ENCODE assay signal across 1 mouse cellular context in the genomic region with DNA sequence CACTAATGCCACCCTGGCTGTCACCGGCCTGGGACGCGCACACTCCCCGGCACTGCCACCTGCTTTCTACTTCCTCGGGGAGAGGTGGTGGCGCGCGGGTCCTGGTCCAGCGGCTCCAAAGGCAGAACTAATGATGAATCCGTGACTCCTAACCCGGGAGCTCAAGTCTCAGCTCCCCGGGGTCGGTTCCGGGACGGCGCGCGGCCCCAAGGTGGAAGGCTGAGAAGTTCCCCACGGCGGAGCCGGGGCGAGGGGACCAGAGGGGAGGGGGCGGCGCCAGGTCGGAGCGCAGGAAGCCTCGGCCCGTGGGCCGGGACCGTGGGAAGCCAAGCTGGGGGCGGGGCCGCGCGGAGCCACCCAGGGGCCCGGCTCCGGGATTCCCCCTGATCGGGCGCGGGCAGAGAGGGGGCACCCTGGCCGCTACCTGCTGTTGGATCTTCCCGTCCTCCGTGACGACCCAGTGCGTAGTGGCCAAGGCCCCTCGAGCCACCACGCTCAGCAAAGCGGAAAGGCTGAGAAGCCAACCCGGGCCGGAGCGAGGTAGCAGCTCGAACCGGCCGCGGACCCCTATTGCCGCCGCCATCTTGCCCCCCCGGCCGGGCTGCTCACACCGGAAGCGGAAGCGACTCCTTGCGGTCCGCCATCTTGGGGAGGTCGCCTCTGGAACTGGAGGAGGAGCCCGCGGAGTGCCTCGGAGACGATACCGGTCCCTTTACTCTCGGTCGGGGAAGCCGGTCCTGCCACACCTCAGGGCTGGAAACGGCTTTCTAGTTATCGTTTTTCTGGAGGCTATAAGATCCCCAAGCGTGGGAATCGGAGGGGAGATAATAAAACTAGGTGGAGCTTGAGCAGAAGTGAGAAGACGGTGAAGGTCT.
A peak's percentile ranks its signal among the peaks of the same experiment; 100 is the strongest.
TF ChIP-seq lines count a peak whose summit lies in the region.

A gene (minus strand): TSS at position 607 of the 875 bp plus-strand sequence.

TF ChIP-seq in CH12.LX, 34 proteins besides CTCF, POLR2A, EP300 and RAD21 (continued from another document):
- TF ChIP-seq ELF1 (IDR thresholded peaks at IDR 0.05; ENCODE audit: low read depth, low read length) (peak; percentile 89), ZMIZ1 (IDR thresholded peaks at IDR 0.05; ENCODE audit: low read depth, low read length) (peak; percentile 93; the same call in 1 of the 2 replicates), NRF1 (IDR thresholded peaks at IDR 0.05; ENCODE audit: low read depth, low read length) (peak; percentile 75), TBP (conservative IDR thresholded peaks at IDR 0.05; ENCODE audit: low read depth, low read length) (peak; percentile 81), CHD1 (IDR thresholded peaks at IDR 0.05; ENCODE audit: low read depth, low read length) (no peak), NELFE (IDR thresholded peaks at IDR 0.05; ENCODE audit: low read depth, low read length) (peak; percentile 92), USF1 (IDR thresholded peaks at IDR 0.05; ENCODE audit: low read depth, low read length) (no peak), HCFC1 (IDR thresholded peaks at IDR 0.05; ENCODE audit: low read depth, low read length) (peak; percentile 87), MXI1 (IDR thresholded peaks at IDR 0.05; ENCODE audit: low read depth, low read length) (peak; percentile 15; the same call in 1 of the 2 replicates), RCOR1 (conservative IDR thresholded peaks at IDR 0.05; ENCODE audit: low read depth, low read length) (peak; percentile 61; the same call in 1 of the 2 replicates), MAX (IDR thresholded peaks at IDR 0.05; ENCODE audit: low read length) (no peak), PAX5 (IDR thresholded peaks at IDR 0.05; ENCODE audit: low read length) (no peak), ZC3H11A (IDR thresholded peaks at IDR 0.05; ENCODE audit: low read depth, low read length) (no peak), ETS1 (conservative IDR thresholded peaks at IDR 0.05; ENCODE audit: low read depth, low read length) (peak; percentile 29), TCF12 (IDR thresholded peaks at IDR 0.05; ENCODE audit: low read depth, low read length) (peak; percentile 93), CHD2 (IDR thresholded peaks at IDR 0.05; ENCODE audit: low read length) (peak; percentile 30; the same call in 1 of the 2 replicates), UBTF (IDR thresholded peaks at IDR 0.05; ENCODE audit: low read depth, low read length) (0 out of 2 replicates have a peak, but pooled peaks have one; percentile 53), SIN3A (IDR thresholded peaks at IDR 0.05; ENCODE audit: low read length) (peak; percentile 64), MAZ (IDR thresholded peaks at IDR 0.05; ENCODE audit: low read depth, low read length) (peak; percentile 96), MYC (IDR thresholded peaks at IDR 0.05; ENCODE audit: low read depth, low read length) (no peak), MEF2A (IDR thresholded peaks at IDR 0.05; ENCODE audit: borderline replicate concordance, low read depth, low read length) (no peak), ZKSCAN1 (IDR thresholded peaks at IDR 0.05; ENCODE audit: borderline replicate concordance, low read depth, low read length) (no peak)
TF ChIP-seq in CH12.LX: peak in this region for 17.
